Mouse (Mus musculus) cortical plate, adult 2 months (tissue): ENCODE results near the gene Vps13c. TPM values are rescaled to one million over a fixed set of nuclear protein-coding genes. Genes with fewer than 3 reads are reported as not detected.

ENCODE experiments used
- H3K27ac ChIP-seq: fragments of 200-500 bp; 2 replicates; pipeline ENCODE4 v1.5.1; 2012; ENCODE audit warnings: low read length, control low read depth, inconsistent platforms; ENCODE audit not compliant: insufficient read depth
- H3K4me1 ChIP-seq: fragments of 200-500 bp; 2 replicates; pipeline ENCODE4 v1.6.1; 2011; ENCODE audit warnings: low read length; ENCODE audit not compliant: control insufficient read depth, insufficient read depth
- H3K4me3 ChIP-seq: fragments of 200-500 bp; 2 replicates; pipeline ENCODE4 v1.5.1; 2011; ENCODE audit warnings: mild to moderate bottlenecking, low read length, control low read depth; ENCODE audit not compliant: insufficient read depth
- CTCF ChIP-seq: fragments of 200-500 bp; IDR thresholded peaks from 2 replicates; pipeline ENCODE4 v1.5.1; 2011; ENCODE audit warnings: mild to moderate bottlenecking, control low read depth, low read length; ENCODE audit not compliant: insufficient read depth; ENCODE audit errors: extremely low read depth
- POLR2A ChIP-seq: fragments of 200-500 bp; IDR thresholded peaks from 2 replicates; pipeline ENCODE4 v1.6.1; 2011; ENCODE audit warnings: mild to moderate bottlenecking, low read length, control low read depth; ENCODE audit not compliant: insufficient read depth; ENCODE audit errors: extremely low read depth
- polyA plus RNA-seq: library from polyadenylated mRNA; depleted of rRNA; stranded (reverse); fragments of >200 nt; gene quantifications from 2 replicates; pipeline ENCODE4 v1.2.3, GENCODE M21; 2012

Gene Vps13c
- polyA plus RNA-seq, 1 experiment, result 34.4 TPM

- Histone ChIP-seq H3K4me1 (no peaks in the 10 kb centered on the region), H3K4me3 (no peak overlapping the region), H3K27ac (no peak overlapping the region)
- no peak for TF ChIP-seq CTCF
- no peak for TF ChIP-seq POLR2A
These were observed 29.7 kb upstream of the Vps13c start for GRCm38 (mm10) chr9:67810527-67810926.

GRCm38 (mm10) chr9:67811116-67811515, 29.1 kb upstream of the Vps13c start:
- Histone ChIP-seq H3K4me1 (no peaks in the 10 kb centered on the region), H3K4me3 (no peak overlapping the region), H3K27ac (no peak overlapping the region)
- TF ChIP-seq CTCF (no peak), POLR2A (no peak)

- Histone ChIP-seq H3K4me3 (no peak overlapping the region), H3K27ac (no peak overlapping the region), H3K4me1 (no peaks in the 10 kb centered on the region)
- no peak for TF ChIP-seq POLR2A
- TF ChIP-seq CTCF, result no peak
These were observed 27.0 kb upstream of the Vps13c start for GRCm38 (mm10) chr9:67813171-67813570.

GRCm38 (mm10) chr9:67813665-67814337, 26.4 kb upstream of the Vps13c start:
- no peak for TF ChIP-seq POLR2A
- no peak for TF ChIP-seq CTCF
- Histone ChIP-seq H3K4me1 (no peaks in the 10 kb centered on the region), H3K4me3 (no peak overlapping the region), H3K27ac (no peak overlapping the region)

- H3K4me1 ChIP-seq, result no peaks in the 10 kb centered on the region
- TF ChIP-seq POLR2A, result no peak
- TF ChIP-seq CTCF, result no peak
- no peak overlapping the region for H3K4me3 ChIP-seq
- H3K27ac ChIP-seq, result no peak overlapping the region
These were observed 23.8 kb upstream of the Vps13c start for GRCm38 (mm10) chr9:67816172-67816928.

- TF ChIP-seq POLR2A, result no peak
- TF ChIP-seq CTCF, result no peak
- Histone ChIP-seq H3K4me1 (no peaks in the 10 kb centered on the region), H3K4me3 (no peak overlapping the region), H3K27ac (no peak overlapping the region)
These were observed 22.1 kb upstream of the Vps13c start for GRCm38 (mm10) chr9:67817898-67818667.

- no peak overlapping the region for H3K4me3 ChIP-seq
- H3K27ac ChIP-seq, result no peak overlapping the region
- no peaks in the 10 kb centered on the region for H3K4me1 ChIP-seq
- no peak for TF ChIP-seq POLR2A
- TF ChIP-seq CTCF, result no peak
These were observed 21.6 kb upstream of the Vps13c start for GRCm38 (mm10) chr9:67818668-67818950.

- TF ChIP-seq CTCF, result no peak
- TF ChIP-seq POLR2A, result no peak
- no peaks in the 10 kb centered on the region for H3K4me1 ChIP-seq
- no peak overlapping the region for H3K27ac ChIP-seq
- no peak overlapping the region for H3K4me3 ChIP-seq
These were observed 17.1 kb upstream of the Vps13c start for GRCm38 (mm10) chr9:67823131-67823530.

- Histone ChIP-seq H3K4me1 (no peaks in the 10 kb centered on the region), H3K4me3 (no peak overlapping the region), H3K27ac (no peak overlapping the region)
- no peak for TF ChIP-seq CTCF
- TF ChIP-seq POLR2A, result no peak
These were observed 14.7 kb upstream of the Vps13c start for GRCm38 (mm10) chr9:67825527-67825926.

- Histone ChIP-seq H3K27ac (no peak overlapping the region), H3K4me3 (no peak overlapping the region), H3K4me1 (no peaks in the 10 kb centered on the region; the same call in 1 of the 2 replicates)
- TF ChIP-seq CTCF, result peak; percentile 71
- TF ChIP-seq POLR2A, result no peak
These were observed 12.0 kb upstream of the Vps13c start for GRCm38 (mm10) chr9:67828182-67828581.
